Mouse (Mus musculus) G1E (cell line): ENCODE measurements around the gene Tcf3.

Source experiments
- CTCF ChIP-seq: IDR thresholded peaks from 2 replicates; pipeline ENCODE4 v1.5.1; 2012; ENCODE audit warnings: low read depth, low read length, inconsistent platforms, mixed read lengths
- TAL1 ChIP-seq: conservative IDR thresholded peaks from 2 replicates; pipeline ENCODE4 v1.6.1; 2012; ENCODE audit warnings: low read depth, low read length, inconsistent platforms, mixed read lengths

DNA sequence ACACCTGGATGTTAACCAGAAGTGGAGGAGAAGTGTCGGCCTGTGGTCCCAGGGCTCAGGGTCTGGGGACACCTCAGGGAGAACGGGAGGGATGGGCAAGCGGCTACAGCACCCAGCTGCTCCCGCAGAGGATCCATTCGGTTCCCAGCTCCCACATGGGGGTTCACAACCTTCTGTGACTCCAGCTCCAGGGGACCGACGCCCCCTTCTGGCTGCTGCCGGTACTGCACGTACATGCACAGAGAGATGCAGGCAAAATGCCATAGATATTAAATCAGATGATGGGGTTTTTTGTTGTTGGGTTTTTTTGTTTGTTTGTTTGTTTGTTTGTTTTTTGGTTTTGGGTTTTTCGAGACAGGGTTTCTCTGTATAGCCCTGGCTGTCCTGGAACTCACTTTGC, 55.7 kb downstream of the Tcf3 start:
- TF ChIP-seq CTCF (peak; percentile 82), TAL1 (no peak)
